Mouse (Mus musculus): ENCODE results near the gene Cic. TPM values are rescaled to one million over a fixed set of nuclear protein-coding genes. Genes with fewer than 3 reads are reported as not detected.

The Cic gene
- polyA plus RNA-seq, 1 experiment from 2014 or later: 46.6 TPM

- H3K27me3 ChIP-seq (ENCODE audit: control insufficient read depth, insufficient read depth, low read length): no peaks in the 10 kb centered on the region
- ATAC-seq (ENCODE audit: low read depth): no peak
- WGBS: 100% methylated on average over 1 of the region's 1 CpGs
- H3K4me1 ChIP-seq (ENCODE audit: control insufficient read depth, insufficient read depth, low read length): no peaks in the 10 kb centered on the region
- H3K4me2 ChIP-seq (ENCODE audit: low read depth, low read length): no peak overlapping the region
- no peak overlapping the region for H3K27ac ChIP-seq (ENCODE audit: low read depth, low read length)
- H3K36me3 ChIP-seq (ENCODE audit: control insufficient read depth, insufficient read depth, low read length): peaks cover 60% of the 10 kb centered on the region
- no peak overlapping the region for H3K9ac ChIP-seq (replicated peaks; ENCODE audit: low read depth, low read length)
- H3K9me3 ChIP-seq (ENCODE audit: control insufficient read depth, low read length): no peaks in the 10 kb centered on the region
- H3K4me3 ChIP-seq (ENCODE audit: low read depth, low read length): no peak overlapping the region
Measured at GRCm38 (mm10) chr7:25227523-25228300, 39.8 kb upstream of the Cic start.

- Histone ChIP-seq H3K27ac (ENCODE audit: low read depth, low read length) (no peak overlapping the region), H3K27me3 (ENCODE audit: control insufficient read depth, insufficient read depth, low read length) (no peaks in the 10 kb centered on the region), H3K36me3 (ENCODE audit: control insufficient read depth, insufficient read depth, low read length) (peaks cover 58% of the 10 kb centered on the region), H3K4me2 (ENCODE audit: low read depth, low read length) (no peak overlapping the region), H3K9me3 (ENCODE audit: control insufficient read depth, low read length) (no peaks in the 10 kb centered on the region), H3K4me1 (ENCODE audit: control insufficient read depth, insufficient read depth, low read length) (peaks cover 4% of the 10 kb centered on the region; the same call in 1 of the 2 replicates), H3K4me3 (ENCODE audit: low read depth, low read length) (no peak overlapping the region), H3K9ac (replicated peaks; ENCODE audit: low read depth, low read length) (no peak overlapping the region)
- 93% methylated on average over 9 of the region's 9 CpGs for WGBS
- no peak for ATAC-seq (ENCODE audit: low read depth)
Measured at GRCm38 (mm10) chr7:25230690-25231285, 36.7 kb upstream of the Cic start.

- no peak overlapping the region for H3K4me3 ChIP-seq (ENCODE audit: low read depth, low read length)
- no peak overlapping the region for H3K9ac ChIP-seq (replicated peaks; ENCODE audit: low read depth, low read length)
- peaks cover 15% of the 10 kb centered on the region for H3K4me1 ChIP-seq (ENCODE audit: control insufficient read depth, insufficient read depth, low read length)
- H3K36me3 ChIP-seq (ENCODE audit: control insufficient read depth, insufficient read depth, low read length): peaks cover 46% of the 10 kb centered on the region
- WGBS: 79% methylated on average over 5 of the region's 5 CpGs
- no peak overlapping the region for H3K4me2 ChIP-seq (ENCODE audit: low read depth, low read length)
- no peak overlapping the region for H3K27ac ChIP-seq (ENCODE audit: low read depth, low read length)
- no peaks in the 10 kb centered on the region for H3K27me3 ChIP-seq (ENCODE audit: control insufficient read depth, insufficient read depth, low read length)
- ATAC-seq (ENCODE audit: low read depth): no peak
- H3K9me3 ChIP-seq (ENCODE audit: control insufficient read depth, low read length): no peaks in the 10 kb centered on the region
Measured at GRCm38 (mm10) chr7:25232101-25232648, 35.3 kb upstream of the Cic start.

GRCm38 (mm10) chr7:25233061-25233460, 34.4 kb upstream of the Cic start:
- no peaks in the 10 kb centered on the region for H3K27me3 ChIP-seq (ENCODE audit: control insufficient read depth, insufficient read depth, low read length)
- H3K4me2 ChIP-seq (ENCODE audit: low read depth, low read length): no peak overlapping the region
- H3K9ac ChIP-seq (replicated peaks; ENCODE audit: low read depth, low read length): no peak overlapping the region
- WGBS: 88% methylated on average over 2 of the region's 2 CpGs
- peaks cover 15% of the 10 kb centered on the region for H3K4me1 ChIP-seq (ENCODE audit: control insufficient read depth, insufficient read depth, low read length)
- H3K36me3 ChIP-seq (ENCODE audit: control insufficient read depth, insufficient read depth, low read length): peaks cover 44% of the 10 kb centered on the region
- H3K9me3 ChIP-seq (ENCODE audit: control insufficient read depth, low read length): no peaks in the 10 kb centered on the region
- H3K27ac ChIP-seq (ENCODE audit: low read depth, low read length): no peak overlapping the region
- H3K4me3 ChIP-seq (ENCODE audit: low read depth, low read length): no peak overlapping the region
- no peak for ATAC-seq (ENCODE audit: low read depth)

- Histone ChIP-seq H3K4me1 (ENCODE audit: control insufficient read depth, insufficient read depth, low read length) (peaks cover 15% of the 10 kb centered on the region), H3K9me3 (ENCODE audit: control insufficient read depth, low read length) (no peaks in the 10 kb centered on the region), H3K36me3 (ENCODE audit: control insufficient read depth, insufficient read depth, low read length) (peaks cover 27% of the 10 kb centered on the region), H3K27me3 (ENCODE audit: control insufficient read depth, insufficient read depth, low read length) (no peaks in the 10 kb centered on the region), H3K9ac (replicated peaks; ENCODE audit: low read depth, low read length) (no peak overlapping the region), H3K4me3 (ENCODE audit: low read depth, low read length) (no peak overlapping the region), H3K27ac (ENCODE audit: low read depth, low read length) (no peak overlapping the region), H3K4me2 (ENCODE audit: low read depth, low read length) (no peak overlapping the region)
- WGBS: 87% methylated on average over 5 of the region's 5 CpGs
- no peak for ATAC-seq (ENCODE audit: low read depth)
Measured at GRCm38 (mm10) chr7:25235526-25235925, 32.0 kb upstream of the Cic start.

GRCm38 (mm10) chr7:25237249-25238014, 30.1 kb upstream of the Cic start, which contains the start of gene Gsk3a:
TSS of gene Gsk3a (minus strand) at chr7:25237851.
- peak; percentile 85 for ATAC-seq (ENCODE audit: low read depth)
- peak within 1 kb of the TSS; percentile 90 for H3K4me3 ChIP-seq (ENCODE audit: low read depth, low read length)
- no peaks in the 10 kb centered on the region for H3K9me3 ChIP-seq (ENCODE audit: control insufficient read depth, low read length)
- WGBS: under 1% methylated on average over 58 of the region's 76 CpGs
- peaks cover 14% of the 10 kb centered on the region; the same call in 1 of the 2 replicates for H3K36me3 ChIP-seq (ENCODE audit: control insufficient read depth, insufficient read depth, low read length)
- no peaks in the 10 kb centered on the region for H3K27me3 ChIP-seq (ENCODE audit: control insufficient read depth, insufficient read depth, low read length)
- peaks cover 15% of the 10 kb centered on the region for H3K4me1 ChIP-seq (ENCODE audit: control insufficient read depth, insufficient read depth, low read length)
- peak within 1 kb of the TSS; percentile 75 for H3K27ac ChIP-seq (ENCODE audit: low read depth, low read length)
- peak within 1 kb of the TSS; percentile 67 for H3K4me2 ChIP-seq (ENCODE audit: low read depth, low read length)
- peak within 1 kb of the TSS; percentile 95 for H3K9ac ChIP-seq (replicated peaks; ENCODE audit: low read depth, low read length)

GRCm38 (mm10) chr7:25238015-25238706, 29.3 kb upstream of the Cic start:
- H3K27ac ChIP-seq (ENCODE audit: low read depth, low read length): peak overlapping the region; percentile 75
- ATAC-seq (ENCODE audit: low read depth): peak; percentile 94
- under 1% methylated on average over 23 of the region's 23 CpGs for WGBS

GRCm38 (mm10) chr7:25238829-25239623, 28.5 kb upstream of the Cic start:
- H3K9ac ChIP-seq (replicated peaks; ENCODE audit: low read depth, low read length): no peak overlapping the region; the same call in 1 of the 2 replicates
- H3K4me2 ChIP-seq (ENCODE audit: low read depth, low read length): peak overlapping the region; percentile 67
- H3K4me1 ChIP-seq (ENCODE audit: control insufficient read depth, insufficient read depth, low read length): peaks cover 15% of the 10 kb centered on the region
- ATAC-seq (ENCODE audit: low read depth): peak; percentile 63
- H3K36me3 ChIP-seq (ENCODE audit: control insufficient read depth, insufficient read depth, low read length): peaks cover 3% of the 10 kb centered on the region; the same call in 1 of the 2 replicates
- H3K4me3 ChIP-seq (ENCODE audit: low read depth, low read length): peak overlapping the region; percentile 90; the same call in 1 of the 2 replicates
- peak overlapping the region; percentile 75 for H3K27ac ChIP-seq (ENCODE audit: low read depth, low read length)
- WGBS: 4% methylated on average over 30 of the region's 30 CpGs
- no peaks in the 10 kb centered on the region for H3K9me3 ChIP-seq (ENCODE audit: control insufficient read depth, low read length)
- no peaks in the 10 kb centered on the region for H3K27me3 ChIP-seq (ENCODE audit: control insufficient read depth, insufficient read depth, low read length)

More at GRCm38 (mm10) chr7:25238015-25238706, 29.3 kb upstream of the Cic start:
- peak overlapping the region; percentile 90 for H3K4me3 ChIP-seq (ENCODE audit: low read depth, low read length)
- H3K36me3 ChIP-seq (ENCODE audit: control insufficient read depth, insufficient read depth, low read length): peaks cover 7% of the 10 kb centered on the region; the same call in 1 of the 2 replicates
- H3K27me3 ChIP-seq (ENCODE audit: control insufficient read depth, insufficient read depth, low read length): no peaks in the 10 kb centered on the region
- no peaks in the 10 kb centered on the region for H3K9me3 ChIP-seq (ENCODE audit: control insufficient read depth, low read length)
- H3K4me1 ChIP-seq (ENCODE audit: control insufficient read depth, insufficient read depth, low read length): peaks cover 15% of the 10 kb centered on the region
- peak overlapping the region; percentile 67 for H3K4me2 ChIP-seq (ENCODE audit: low read depth, low read length)
- H3K9ac ChIP-seq (replicated peaks; ENCODE audit: low read depth, low read length): peak overlapping the region; percentile 95
